Mouse (Mus musculus) intestine, embryonic 16.5 days (tissue): Measurements from ENCODE around the gene Stk11. TPM values are rescaled to one million over a fixed set of nuclear protein-coding genes. Genes with fewer than 3 reads are reported as not detected.

Source experiments
- ATAC-seq: fragments of 200-750 bp; cut with Nextera tagmentation; 2 replicates; pipeline ENCODE4 v1.8.0; 2017; ENCODE audit warnings: moderate TSS enrichment, moderate library complexity
- H3K27ac ChIP-seq: fragments of 300-500 bp; sonication (generic); 2 replicates; pipeline ENCODE4 v1.5.1; 2014; ENCODE audit warnings: mild to moderate bottlenecking, low read length
- H3K27me3 ChIP-seq: fragments of 300-500 bp; sonication (generic); replicated peaks from 2 replicates; pipeline ENCODE4 v1.6.1; 2014; ENCODE audit warnings: low read length, control low read depth, mixed read lengths; ENCODE audit not compliant: control insufficient read depth, insufficient read depth
- H3K36me3 ChIP-seq: fragments of 300-500 bp; sonication (generic); 2 replicates; pipeline ENCODE4 v1.6.1; 2014; ENCODE audit warnings: low read length, control low read depth; ENCODE audit not compliant: control insufficient read depth, insufficient read depth
- H3K4me1 ChIP-seq: fragments of 300-500 bp; sonication (generic); 2 replicates; pipeline ENCODE4 v1.6.1; 2014; ENCODE audit warnings: low read length, control low read depth, mixed read lengths; ENCODE audit not compliant: control insufficient read depth, insufficient read depth
- H3K4me2 ChIP-seq: fragments of 300-500 bp; sonication (generic); 2 replicates; pipeline ENCODE4 v1.6.1; 2014; ENCODE audit warnings: low read depth, low read length, control low read depth
- H3K4me3 ChIP-seq: fragments of 300-500 bp; sonication (generic); 2 replicates; pipeline ENCODE4 v1.5.1; 2014; ENCODE audit warnings: mild to moderate bottlenecking, low read length
- H3K9ac ChIP-seq: fragments of 300-500 bp; sonication (generic); 2 replicates; pipeline ENCODE4 v1.6.1; 2014; ENCODE audit warnings: low read depth, low read length
- H3K9me3 ChIP-seq: fragments of 300-500 bp; sonication (generic); 2 replicates; pipeline ENCODE4 v1.6.1; 2016; ENCODE audit warnings: low read length, control low read depth; ENCODE audit not compliant: control insufficient read depth
- WGBS: fragments of 180-500 bp; shearing (Covaris S2); extraction: QIAGEN DNeasy Blood & Tissue Kit; methylation state at CpG from one replicate; pipeline ENCODE4 v1.1.7; 2014; 5-methylcytosine and 5-hydroxymethylcytosine counted together
- polyA plus RNA-seq: library from polyadenylated mRNA; unstranded; fragments of >200 nt; fragmentation: Nextera tagmentation; extraction: Ambion mirVana; gene quantifications from 2 replicates; pipeline ENCODE4 v1.2.1, GENCODE M21; 2015

Gene Stk11
- polyA plus RNA-seq, result 13.8 and 15.7 TPM in 2 replicates

GRCm38 (mm10) chr10:80115290-80115943, at the start of gene Stk11:
Gene Stk11 (plus strand): TSS chr10:80115803.
- ATAC-seq, result peak; percentile 98
- Histone ChIP-seq H3K4me1 (peaks cover 35% of the 10 kb centered on the region), H3K4me3 (peak within 1 kb of the TSS; percentile 85), H3K36me3 (no peaks in the 10 kb centered on the region; the same call in 1 of the 2 replicates), H3K9me3 (no peaks in the 10 kb centered on the region), H3K27me3 (no peaks in the 10 kb centered on the region), H3K9ac (peak within 1 kb of the TSS; percentile 94), H3K4me2 (peak within 1 kb of the TSS; percentile 96), H3K27ac (peak within 1 kb of the TSS; percentile 88)
- under 1% methylated on average over 70 of the region's 70 CpGs for WGBS

GRCm38 (mm10) chr10:80069251-80069650, 46.4 kb upstream of the Stk11 start:
- 89% methylated on average over 6 of the region's 7 CpGs for WGBS
- peaks cover 15% of the 10 kb centered on the region for H3K4me1 ChIP-seq
- H3K9me3 ChIP-seq, result no peaks in the 10 kb centered on the region
- H3K4me2 ChIP-seq, result no peak overlapping the region
- H3K36me3 ChIP-seq, result no peaks in the 10 kb centered on the region
- H3K9ac ChIP-seq, result no peak overlapping the region
- no peak overlapping the region for H3K27ac ChIP-seq
- no peak overlapping the region for H3K4me3 ChIP-seq
- H3K27me3 ChIP-seq, result no peaks in the 10 kb centered on the region
- no peak for ATAC-seq

- no peak for ATAC-seq
- H3K36me3 ChIP-seq, result no peaks in the 10 kb centered on the region
- no peak overlapping the region for H3K4me3 ChIP-seq
- 95% methylated on average over 4 of the region's 4 CpGs for WGBS
- peaks cover 19% of the 10 kb centered on the region for H3K4me1 ChIP-seq
- H3K27ac ChIP-seq, result no peak overlapping the region
- no peaks in the 10 kb centered on the region for H3K27me3 ChIP-seq
- H3K4me2 ChIP-seq, result no peak overlapping the region
- no peaks in the 10 kb centered on the region for H3K9me3 ChIP-seq
- no peak overlapping the region for H3K9ac ChIP-seq
Observed at GRCm38 (mm10) chr10:80069948-80070450, 45.6 kb upstream of the Stk11 start.

- Histone ChIP-seq H3K4me1 (peaks cover 26% of the 10 kb centered on the region), H3K27ac (peak overlapping the region; percentile 83), H3K4me3 (no peak overlapping the region), H3K9me3 (no peaks in the 10 kb centered on the region), H3K36me3 (no peaks in the 10 kb centered on the region), H3K9ac (peak overlapping the region; percentile 37), H3K4me2 (no peak overlapping the region), H3K27me3 (no peaks in the 10 kb centered on the region)
- 62% methylated on average over 9 of the region's 9 CpGs for WGBS
- ATAC-seq, result peak; percentile 80
Observed at GRCm38 (mm10) chr10:80070837-80071515, 44.6 kb upstream of the Stk11 start.

GRCm38 (mm10) chr10:80071516-80071900, 44.1 kb upstream of the Stk11 start:
- no peaks in the 10 kb centered on the region for H3K27me3 ChIP-seq
- ATAC-seq, result no peak
- H3K9ac ChIP-seq, result peak overlapping the region; percentile 37; the same call in 1 of the 2 replicates
- H3K4me2 ChIP-seq, result no peak overlapping the region
- WGBS, result 87% methylated on average over 3 of the region's 3 CpGs
- peaks cover 26% of the 10 kb centered on the region for H3K4me1 ChIP-seq
- no peaks in the 10 kb centered on the region for H3K36me3 ChIP-seq
- no peak overlapping the region for H3K4me3 ChIP-seq
- H3K27ac ChIP-seq, result peak overlapping the region; percentile 83
- H3K9me3 ChIP-seq, result no peaks in the 10 kb centered on the region

GRCm38 (mm10) chr10:80072623-80073489, 42.7 kb upstream of the Stk11 start:
- WGBS, result 87% methylated on average over 20 of the region's 20 CpGs

GRCm38 (mm10) chr10:80074813-80075601, 40.6 kb upstream of the Stk11 start:
- H3K27ac ChIP-seq, result peak overlapping the region; percentile 54
- peak overlapping the region; percentile 58 for H3K9ac ChIP-seq
- peak; percentile 87 for ATAC-seq

More at GRCm38 (mm10) chr10:80072623-80073489, 42.7 kb upstream of the Stk11 start:
- Histone ChIP-seq H3K36me3 (no peaks in the 10 kb centered on the region), H3K27me3 (no peaks in the 10 kb centered on the region), H3K9me3 (no peaks in the 10 kb centered on the region), H3K27ac (no peak overlapping the region), H3K9ac (peak overlapping the region; percentile 33), H3K4me1 (peaks cover 26% of the 10 kb centered on the region), H3K4me2 (no peak overlapping the region), H3K4me3 (no peak overlapping the region)
- no peak for ATAC-seq

GRCm38 (mm10) chr10:80075924-80076323, 39.7 kb upstream of the Stk11 start:
- WGBS, result 63% methylated on average over 1 of the region's 1 CpGs
- Histone ChIP-seq H3K27ac (no peak overlapping the region; the same call in 1 of the 2 replicates), H3K4me2 (no peak overlapping the region), H3K36me3 (no peaks in the 10 kb centered on the region), H3K4me1 (peaks cover 28% of the 10 kb centered on the region), H3K9ac (0 out of 2 replicates have a peak overlapping the region, but pooled peaks have one; percentile 58), H3K4me3 (no peak overlapping the region), H3K27me3 (no peaks in the 10 kb centered on the region), H3K9me3 (no peaks in the 10 kb centered on the region)
- no peak for ATAC-seq

More at GRCm38 (mm10) chr10:80074813-80075601, 40.6 kb upstream of the Stk11 start:
- no peaks in the 10 kb centered on the region for H3K36me3 ChIP-seq
- no peaks in the 10 kb centered on the region for H3K27me3 ChIP-seq
- peak overlapping the region; percentile 58 for H3K4me2 ChIP-seq
- WGBS, result 18% methylated on average over 28 of the region's 28 CpGs
- peak overlapping the region; percentile 34 for H3K4me3 ChIP-seq
- H3K9me3 ChIP-seq, result no peaks in the 10 kb centered on the region
- H3K4me1 ChIP-seq, result peaks cover 26% of the 10 kb centered on the region
